Mouse (Mus musculus) thymus, postnatal 0 days (tissue): ENCODE measurements around the gene Uba7. TPM values are rescaled to one million over a fixed set of nuclear protein-coding genes. Genes with fewer than 3 reads are reported as not detected.
A peak's percentile ranks its signal among the peaks of the same experiment; 100 is the strongest.

ENCODE experiments used
- DNase-seq: peaks from one replicate; pipeline ENCODE4 v3.0.0-alpha.2; 2015; ENCODE audit warnings: low spot score
- polyA plus RNA-seq: library from polyadenylated mRNA; unstranded; fragments of >200 nt; fragmentation: Nextera tagmentation; extraction: Ambion mirVana; gene quantifications from 2 replicates; pipeline ENCODE4 v1.2.1, GENCODE M21; 2015

Gene Uba7
- polyA plus RNA-seq = 54.9 and 63.2 TPM in 2 replicates

DNA sequence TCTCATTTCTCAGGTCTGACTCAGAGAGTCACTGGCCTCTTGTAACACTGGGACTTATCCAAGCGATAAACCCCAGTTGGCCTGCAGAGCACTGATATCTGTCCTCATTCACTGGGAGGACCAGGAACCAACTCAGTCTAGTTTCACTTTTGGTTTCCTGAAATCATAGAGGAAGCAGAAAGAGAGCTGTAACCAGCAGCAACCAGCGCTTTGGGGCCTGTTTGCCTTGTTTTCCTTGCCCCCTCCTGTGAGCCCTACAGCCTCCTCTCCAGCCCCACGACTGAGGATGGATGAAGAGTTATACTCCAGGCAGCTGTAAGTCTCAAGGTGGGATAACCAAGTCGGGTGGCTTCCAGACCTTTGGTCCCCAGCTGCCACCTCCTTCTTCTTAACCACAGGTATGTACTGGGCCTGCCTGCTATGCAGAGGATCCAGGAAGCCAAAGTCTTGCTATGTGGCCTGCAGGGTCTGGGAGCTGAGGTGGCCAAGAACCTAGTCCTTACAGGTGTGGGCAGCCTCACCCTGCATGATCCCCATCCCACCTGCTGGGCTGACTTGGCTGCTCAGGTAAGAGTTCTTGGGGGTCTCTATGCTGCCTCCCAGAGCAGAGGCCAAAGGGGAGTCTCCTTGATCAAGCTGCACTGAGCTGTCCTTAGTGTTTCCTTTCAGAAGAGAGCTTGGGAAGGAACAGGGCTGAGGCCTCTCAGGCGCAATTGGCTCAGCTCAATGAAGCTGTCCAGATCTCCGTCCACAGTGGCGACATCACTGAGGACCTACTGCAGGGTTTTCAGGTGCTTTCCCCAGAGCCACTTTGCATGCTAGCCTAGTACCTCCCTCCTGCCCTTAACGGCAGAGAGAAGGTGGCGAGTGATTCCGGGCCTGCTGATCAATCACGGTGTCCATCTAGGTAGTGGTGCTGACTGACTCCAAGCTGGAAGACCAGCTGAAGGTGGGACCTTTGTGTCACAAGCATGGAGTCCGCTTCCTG, at the start of gene Uba7:
TSS of gene Uba7 (plus strand) at position 107 of the 988 bp plus-strand sequence.
- peak; percentile 63 for DNase-seq

DNA sequence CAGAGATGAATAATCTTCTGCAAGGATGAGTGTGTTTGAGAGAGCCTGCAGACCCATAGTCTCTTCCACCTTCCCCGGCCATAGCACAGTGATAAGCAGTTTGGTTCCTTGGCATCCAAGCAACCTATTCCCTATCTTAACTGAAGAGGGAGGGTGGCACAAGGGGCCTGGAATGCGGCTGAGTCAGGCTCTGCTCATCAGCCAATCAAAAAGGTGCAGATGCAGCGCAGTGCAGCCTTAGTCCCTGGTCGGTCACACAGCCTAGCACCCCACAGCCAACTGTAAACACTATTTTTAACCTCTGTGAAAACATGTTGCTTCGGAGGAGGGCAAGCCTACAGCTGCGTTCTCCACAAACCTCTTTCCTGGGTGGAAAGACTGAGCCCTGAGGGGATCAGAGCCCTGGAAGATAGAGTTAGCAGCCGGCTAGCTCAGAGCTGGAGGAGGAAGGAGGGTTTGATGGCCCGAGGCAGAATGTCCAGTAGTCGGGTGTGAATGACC, 48.3 kb upstream of the Uba7 start:
- no peak for DNase-seq

DNA sequence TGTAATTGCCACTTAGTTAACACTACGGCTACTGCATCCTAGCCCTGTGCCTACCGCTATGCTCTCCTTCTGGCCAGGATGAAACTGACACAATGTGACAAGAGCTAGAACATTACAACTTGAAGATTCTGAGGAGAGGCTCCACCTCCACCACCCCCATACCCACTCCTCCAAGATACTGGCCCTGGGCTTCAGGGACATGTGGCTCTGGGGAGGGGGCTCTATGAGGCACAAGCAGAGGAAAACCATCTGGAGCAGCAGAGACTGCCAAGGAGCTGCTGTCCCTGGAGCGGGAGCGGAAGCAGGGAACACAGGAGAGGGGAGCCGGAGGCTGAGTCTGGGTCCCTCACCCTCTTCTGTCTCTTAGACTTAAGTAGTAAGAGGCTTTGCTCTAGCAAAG, 47.6 kb upstream of the Uba7 start:
- DNase-seq = no peak

DNA sequence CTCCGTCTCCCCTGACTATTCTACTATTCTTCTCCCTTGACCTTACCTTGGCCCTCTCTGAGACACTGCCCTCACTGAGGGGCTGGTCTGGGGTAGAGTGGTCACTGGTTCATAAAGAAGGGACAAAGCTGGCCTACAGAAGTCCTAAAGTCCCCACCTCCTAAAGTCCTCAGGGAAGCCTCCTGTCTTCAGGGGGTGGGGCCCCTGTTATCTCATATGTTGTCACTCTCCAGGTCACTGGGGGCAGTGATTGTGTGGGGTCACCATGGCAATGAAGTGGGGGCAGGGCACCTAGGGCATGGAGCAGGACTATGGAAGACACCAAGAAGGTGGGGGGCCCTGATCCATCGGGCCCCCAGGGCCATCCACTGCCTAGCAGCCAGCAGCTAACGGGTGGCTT, 47.1 kb upstream of the Uba7 start, which contains the start of gene Actl11:
TSS of gene Actl11 (plus strand) at position 301 of the 400 bp plus-strand sequence.
- no peak for DNase-seq

DNA sequence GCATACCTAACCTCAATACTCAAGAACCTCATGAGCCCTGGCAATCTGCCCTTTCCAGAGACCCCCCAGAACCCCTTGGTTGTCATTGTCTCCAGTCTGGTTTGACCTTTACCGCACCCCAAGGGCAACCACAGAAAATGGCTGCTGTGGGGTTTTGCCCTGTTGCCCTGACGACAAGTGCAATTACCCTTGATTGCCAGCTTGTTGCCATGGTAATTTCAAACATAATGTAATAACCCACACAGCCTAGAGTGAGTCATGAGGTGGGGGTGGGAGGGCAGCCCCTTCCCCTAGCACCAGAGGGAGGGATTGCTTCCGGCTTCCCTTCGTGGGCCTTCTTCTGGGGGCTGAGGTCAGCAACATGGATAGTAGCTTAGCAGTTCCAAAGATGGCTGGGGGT, 43.1 kb upstream of the Uba7 start:
- no peak for DNase-seq

DNA sequence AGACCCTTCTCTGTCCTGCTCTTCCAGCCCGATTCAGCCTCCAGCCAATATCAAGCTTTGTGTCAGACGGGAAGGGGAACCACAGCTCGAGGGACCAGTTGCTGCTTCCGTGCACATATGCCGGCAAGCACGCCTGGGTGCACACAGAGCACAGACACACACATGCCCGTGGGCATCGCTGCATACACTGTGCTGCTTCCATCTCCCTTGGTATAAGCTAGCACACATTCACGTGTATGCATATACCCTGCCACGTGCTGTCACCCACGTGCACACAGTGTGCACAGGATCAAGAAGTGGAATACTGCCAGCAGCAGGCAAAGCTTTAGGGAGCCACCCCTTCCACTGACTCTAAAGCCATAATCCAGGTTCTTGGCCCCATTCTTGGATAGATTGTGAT, 41.2 kb upstream of the Uba7 start:
- no peak for DNase-seq

DNA sequence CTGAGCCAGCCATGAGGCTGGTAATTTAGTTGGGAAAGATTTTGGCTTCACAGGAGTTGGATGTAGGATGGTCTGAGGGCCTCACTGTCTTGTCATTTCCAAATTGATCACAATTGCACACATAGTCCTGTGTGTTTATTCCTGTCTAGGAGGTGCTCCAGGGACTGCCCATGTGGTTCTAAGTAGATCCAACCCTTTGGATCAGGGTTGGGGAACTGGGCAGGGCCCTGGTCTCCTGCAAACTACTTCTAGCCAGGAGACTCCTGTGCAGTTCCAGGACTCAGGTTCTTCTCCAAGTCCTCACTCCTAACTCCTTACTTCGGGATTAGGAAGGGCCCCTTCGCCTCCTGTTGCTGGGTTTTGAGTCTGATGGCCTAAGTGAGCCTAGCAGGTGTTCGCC, 39.9 kb upstream of the Uba7 start, which contains the start of gene Camkv:
TSS of gene Camkv (plus strand) at position 301 of the 400 bp plus-strand sequence.
- no peak for DNase-seq

DNA sequence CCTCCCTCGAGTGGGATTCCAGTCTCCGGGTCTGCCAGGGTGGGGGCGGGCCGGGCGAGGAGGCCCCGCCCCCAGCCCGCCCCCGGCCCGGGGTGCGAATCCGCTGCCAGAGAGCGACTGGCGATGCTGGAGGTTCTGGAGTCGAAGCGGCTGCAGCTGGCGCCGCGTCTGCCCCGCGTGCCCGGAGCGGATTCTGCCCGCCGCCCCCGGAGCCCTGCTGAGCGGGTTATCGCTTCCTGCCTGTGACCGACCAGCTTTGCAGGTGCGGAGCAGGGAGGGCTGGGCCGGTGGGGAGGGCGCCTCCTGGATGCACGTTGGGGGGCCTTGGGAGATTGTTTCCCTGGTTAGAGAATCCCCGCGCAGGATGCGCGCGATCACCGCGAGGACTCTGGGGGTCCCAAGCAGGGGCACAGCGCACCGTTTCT, 39.5 kb upstream of the Uba7 start:
- DNase-seq = peak; percentile 84

DNA sequence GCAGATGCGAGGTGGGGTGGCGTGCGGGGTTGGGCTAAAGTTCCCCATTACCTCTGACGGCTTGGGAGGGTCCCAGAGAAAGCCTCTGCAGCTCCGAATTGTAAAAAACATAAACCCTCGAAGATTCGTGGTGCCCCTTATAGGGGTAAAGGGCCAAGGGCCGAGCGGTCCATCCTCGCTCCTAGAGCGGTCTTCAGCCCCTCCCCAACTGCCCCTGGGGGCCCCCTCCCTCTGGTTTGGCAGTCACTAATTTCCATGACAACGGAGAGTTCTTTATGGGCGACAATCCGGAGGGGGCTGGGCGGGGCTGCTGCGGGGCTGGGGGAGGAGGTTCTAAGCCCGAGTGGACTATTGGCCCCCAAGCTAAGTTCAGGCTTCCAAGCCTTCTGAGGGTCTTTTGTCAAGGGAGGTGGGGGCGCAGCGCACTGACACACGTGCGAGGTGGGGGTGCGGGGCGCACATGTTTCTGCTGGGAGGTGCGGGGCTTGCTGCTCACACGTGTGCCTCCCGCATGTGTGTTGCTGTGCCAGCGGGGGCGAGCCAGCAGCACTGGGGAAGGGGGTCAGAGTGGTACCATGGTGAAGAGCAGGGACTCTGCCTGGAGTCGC, 39.0 kb upstream of the Uba7 start:
- DNase-seq = peak; percentile 27

DNA sequence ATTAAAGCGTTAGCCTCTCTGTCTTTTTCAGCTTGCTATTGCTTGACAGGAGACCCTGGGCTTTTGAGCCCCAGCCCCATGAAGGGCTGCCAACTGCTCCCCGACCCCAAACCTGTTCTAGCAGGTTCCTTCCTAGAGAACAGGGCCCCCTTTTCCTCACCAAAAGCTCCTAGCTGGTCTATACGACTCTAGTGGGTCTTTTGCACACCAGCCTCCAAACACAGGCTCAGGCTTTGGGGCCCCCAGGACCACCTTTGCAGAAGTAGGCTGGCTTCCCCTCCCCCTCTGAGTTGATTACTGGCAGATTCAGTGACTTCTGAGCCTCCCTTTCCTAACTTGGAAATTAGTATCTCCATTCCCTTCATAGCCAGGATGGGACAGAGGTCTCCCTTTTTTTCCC, 38.5 kb upstream of the Uba7 start:
- DNase-seq = no peak

DNA sequence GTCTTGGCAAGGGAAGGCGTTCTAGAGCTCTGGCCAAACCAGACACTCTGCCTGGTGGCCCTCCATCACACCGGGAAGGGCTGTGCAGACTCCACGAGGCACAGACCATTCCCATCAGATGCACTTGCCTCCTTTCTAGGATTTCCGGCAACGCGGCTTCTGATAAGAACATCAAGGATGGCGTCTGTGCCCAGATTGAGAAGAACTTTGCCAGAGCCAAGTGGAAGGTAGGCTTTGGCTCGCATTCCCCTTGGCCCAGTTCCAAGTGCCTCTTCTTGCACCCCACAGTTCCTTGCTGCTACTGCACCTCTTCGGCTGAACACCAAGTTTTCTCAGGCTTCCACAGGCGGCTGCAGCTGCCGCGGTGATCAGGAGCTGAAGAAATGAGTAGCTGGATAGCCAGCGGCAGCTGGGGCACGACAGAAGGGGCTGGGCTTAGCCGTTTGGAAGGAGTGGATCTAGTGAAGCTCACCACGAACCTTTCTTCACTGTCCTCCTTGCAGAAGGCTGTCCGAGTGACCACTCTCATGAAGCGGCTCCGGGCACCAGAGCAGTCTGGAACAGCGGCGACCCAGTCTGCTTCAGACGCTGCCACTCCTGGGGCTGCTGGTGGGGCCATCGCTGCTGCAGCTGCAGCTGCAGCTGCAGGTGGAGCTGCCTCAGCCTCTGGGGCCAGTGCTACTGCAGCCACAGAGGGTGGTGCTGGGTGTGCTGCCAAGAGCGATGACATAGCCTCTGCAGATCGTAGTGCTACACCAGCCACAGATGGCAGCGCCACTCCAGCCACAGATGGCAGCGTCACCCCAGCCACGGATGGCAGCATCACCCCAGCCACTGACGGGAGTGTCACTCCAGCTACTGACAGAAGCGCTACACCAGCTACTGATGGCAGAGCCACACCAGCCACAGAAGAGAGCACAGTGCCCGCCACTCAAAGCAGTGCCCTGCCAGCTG, 27.8 kb upstream of the Uba7 start:
- no peak for DNase-seq

DNA sequence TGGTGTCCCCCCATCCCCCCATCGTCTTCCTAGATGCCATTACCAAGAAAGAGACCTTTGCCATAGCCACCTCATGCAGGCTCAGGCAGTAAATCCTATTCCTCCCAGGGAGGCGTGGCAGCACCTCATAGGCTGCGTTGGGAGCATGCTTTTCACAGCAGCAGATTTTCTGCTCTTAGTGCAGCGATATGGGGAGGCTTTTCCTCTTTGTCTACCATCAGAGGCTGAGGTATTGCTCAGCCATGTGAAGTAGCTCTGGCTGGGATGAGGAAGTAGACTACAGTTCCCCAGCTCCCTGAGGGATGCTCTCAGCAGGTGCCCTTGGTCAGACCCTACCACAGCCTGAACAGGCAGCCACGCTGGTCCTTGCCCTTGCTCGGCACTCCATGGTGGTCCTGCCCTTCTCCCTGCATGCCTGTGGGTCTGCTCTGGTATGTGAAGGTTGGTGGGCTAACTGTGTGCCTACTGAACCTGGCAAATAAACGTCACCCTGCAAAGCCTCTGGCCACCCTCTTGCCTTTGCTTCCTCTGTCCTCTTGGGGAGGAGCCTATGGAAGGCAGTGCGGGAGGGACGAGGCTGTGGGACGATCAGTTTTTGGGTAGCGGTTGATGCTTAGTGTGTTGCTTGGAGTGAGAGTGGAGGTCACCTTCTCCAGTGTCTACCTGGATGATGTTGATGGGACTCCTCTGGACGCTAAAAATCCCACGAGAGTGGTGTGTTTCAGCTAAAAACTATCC, 26.0 kb upstream of the Uba7 start:
- no peak for DNase-seq

DNA sequence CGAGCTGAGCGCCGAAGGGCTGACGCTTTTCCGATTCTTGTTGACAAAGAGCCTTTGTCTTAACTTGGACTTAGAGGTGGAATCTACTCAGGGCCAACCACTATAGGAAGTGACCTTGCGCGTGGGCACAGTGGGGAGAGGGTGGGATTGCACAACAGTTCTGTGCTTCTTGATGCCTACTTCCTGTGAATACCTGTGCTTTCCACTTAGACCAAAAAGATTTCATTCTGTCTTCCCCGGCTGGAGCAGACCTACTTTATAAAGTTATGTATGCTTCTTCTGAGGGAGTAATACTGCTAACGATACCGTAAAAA, 25.4 kb upstream of the Uba7 start, which contains the start of gene Traip:
TSS of gene Traip (plus strand) at position 215 of the 314 bp plus-strand sequence.
- no peak for DNase-seq

DNA sequence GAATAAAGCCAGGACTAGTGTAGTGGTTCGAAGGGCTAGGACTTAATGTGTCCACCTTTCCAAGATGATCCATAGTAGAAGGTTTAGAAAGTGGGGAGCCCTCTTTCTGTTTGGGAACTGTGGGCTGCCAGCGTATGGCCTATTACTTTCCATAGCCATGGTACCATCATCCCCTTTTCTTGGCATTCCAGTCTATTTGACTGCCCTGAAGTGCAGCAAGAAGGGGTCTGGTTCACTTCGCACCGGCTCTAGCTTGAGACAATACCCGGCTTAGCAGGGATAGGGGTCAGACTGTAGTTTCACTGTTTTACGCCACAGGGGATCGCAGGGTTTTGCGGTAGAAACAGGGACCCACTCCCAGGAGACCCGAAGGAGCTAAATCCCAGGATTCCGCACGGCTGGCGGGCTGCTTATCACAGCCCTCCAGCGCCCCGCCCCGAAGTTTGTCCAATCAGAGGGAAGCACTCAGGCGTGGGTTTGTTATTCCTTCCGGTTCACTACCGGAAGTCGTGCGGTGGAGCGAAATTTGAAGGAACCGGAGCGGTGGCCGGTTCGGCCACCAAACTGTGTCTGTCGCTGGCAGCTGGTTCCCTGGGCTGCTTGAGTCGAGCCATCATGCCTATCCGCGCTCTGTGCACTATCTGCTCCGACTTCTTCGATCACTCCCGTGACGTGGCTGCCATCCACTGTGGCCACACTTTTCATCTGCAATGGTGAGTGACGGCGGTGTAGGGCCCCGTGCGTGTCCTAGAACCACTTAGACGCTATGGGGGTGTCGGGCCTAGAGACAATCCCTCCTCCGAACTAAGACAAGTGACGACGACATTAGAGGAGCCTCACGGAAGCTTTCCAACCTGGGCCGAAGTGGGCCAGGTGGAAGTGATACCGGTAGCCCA, 24.6 kb upstream of the Uba7 start:
- DNase-seq = peak; percentile 88

DNA sequence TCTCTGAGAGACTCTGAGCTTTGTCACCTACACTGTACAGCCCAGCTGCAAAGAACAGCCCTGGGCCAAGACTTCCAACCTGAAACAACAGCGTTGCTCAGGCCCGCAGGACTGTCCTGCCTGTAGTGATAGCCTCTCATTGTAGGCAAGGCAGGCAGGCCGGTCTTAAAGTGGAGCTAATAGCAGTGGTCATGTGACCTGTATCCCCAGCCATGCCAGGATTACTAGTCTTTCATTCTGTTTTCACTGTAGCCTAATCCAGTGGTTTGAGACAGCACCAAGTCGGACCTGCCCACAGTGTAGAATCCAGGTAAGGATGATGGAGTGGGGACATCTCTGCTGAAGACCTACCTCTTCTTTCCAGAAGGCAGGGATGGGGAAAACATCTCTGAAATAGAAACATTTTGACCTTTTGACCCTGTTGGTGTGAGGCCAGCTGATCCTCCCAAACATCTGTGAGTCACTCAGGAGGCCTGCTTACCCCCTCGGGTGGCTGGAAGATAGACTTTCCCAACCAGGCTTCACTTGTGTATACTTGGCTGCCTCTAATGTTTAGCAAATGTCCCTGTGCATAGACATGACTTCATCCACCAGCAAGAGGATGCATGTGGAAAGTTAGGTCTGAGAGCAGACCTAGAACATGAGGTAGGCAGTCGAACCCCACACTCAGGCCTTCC, 19.6 kb upstream of the Uba7 start:
- no peak for DNase-seq

DNA sequence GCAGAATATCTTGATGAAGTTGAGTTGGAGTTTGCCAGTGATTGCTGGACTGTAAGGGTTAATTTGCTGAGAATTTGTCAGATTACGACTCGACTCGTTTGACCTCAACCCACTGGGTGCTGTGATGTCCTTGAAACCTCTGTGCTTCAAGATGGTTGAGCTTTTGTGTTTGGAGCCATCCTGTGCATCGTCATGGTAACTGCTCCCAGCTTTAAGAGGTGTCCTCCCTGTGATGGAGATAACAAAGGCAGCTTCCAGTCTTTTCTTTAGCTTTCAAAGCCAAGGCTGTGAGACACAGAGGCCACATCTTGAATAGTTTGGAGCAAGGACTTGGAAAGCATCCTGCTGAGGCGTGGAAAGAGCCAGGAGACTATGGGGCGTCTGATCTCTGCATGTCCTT, 18.2 kb upstream of the Uba7 start:
- DNase-seq = no peak

DNA sequence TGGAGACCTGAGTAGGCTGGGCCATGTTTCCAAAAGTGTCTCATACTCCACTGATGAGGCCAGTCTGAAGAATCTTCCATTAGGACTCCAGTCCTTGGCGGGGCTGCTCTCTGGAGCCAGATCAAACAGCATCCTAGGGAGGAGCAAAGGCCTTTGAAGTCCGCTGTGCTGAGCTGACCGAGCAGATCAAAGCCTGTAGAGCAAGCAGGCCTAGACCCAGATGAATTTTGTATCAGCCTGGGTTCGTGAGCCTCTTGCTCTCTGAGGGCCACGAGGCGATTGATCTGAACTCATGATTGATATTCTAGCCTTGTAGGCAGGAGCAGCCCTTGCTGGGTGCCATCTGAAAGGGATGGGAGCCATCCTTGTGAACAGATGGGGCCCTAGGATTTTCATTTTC, 15.4 kb upstream of the Uba7 start:
- no peak for DNase-seq

DNA sequence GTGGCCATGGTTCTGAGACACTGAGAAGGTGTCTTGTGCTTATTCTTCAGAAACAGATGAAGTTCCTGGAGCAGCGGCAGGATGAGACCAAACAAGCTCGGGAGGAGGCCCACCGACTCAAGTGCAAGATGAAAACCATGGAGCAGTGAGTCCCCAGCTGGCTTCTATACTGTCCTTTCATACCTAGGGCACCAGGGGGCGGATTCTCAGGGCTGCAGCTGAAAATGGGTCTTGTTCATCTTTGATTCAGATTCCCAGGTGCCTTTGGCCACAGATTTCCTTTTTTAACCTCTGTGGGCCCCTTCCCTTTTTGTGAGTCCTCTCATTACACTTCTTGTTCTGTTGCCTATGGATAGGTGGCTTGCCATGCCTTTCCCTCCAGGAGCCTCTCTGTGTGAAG, 14.4 kb upstream of the Uba7 start:
- DNase-seq = peak; percentile 46

DNA sequence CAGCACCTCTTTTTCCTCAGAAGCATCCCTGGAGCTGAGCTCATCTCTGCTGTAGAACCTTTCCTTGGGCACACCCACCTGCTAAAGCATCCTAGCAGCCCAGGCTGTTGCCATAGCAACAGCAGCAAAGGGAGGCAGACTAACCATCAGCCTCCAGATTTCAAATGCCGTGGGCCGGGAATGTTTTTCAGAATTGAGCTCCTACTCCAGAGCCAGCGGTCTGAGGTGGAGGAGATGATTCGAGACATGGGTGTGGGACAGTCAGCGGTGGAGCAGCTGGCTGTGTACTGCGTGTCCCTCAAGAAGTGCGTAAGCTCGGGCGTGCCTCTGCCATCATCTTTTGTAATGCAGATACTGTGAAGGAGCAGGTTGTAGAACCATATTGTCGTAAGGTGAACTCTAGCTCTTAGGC, 13.9 kb upstream of the Uba7 start:
- DNase-seq = no peak
